Mouse (Mus musculus) kidney, postnatal 0 days (tissue): ENCODE results near the gene Sympk. TPM values are rescaled to one million over a fixed set of nuclear protein-coding genes. Genes with fewer than 3 reads are reported as not detected.

Experiments used
- ATAC-seq: fragments of 200-750 bp; cut with Nextera tagmentation; replicated peaks from 2 replicates; pipeline ENCODE4 v1.8.0; 2017; ENCODE audit warnings: low read depth, moderate number of reproducible peaks, moderate TSS enrichment, moderate library complexity; ENCODE audit not compliant: low FRiP score
- DNase-seq: peaks from one replicate; pipeline ENCODE4 v3.0.0-alpha.2; 2016; ENCODE audit warnings: low spot score
- H3K27ac ChIP-seq: fragments of 300-500 bp; sonication (generic); 2 replicates; pipeline ENCODE4 v1.5.1; 2014; ENCODE audit warnings: mild to moderate bottlenecking
- H3K27me3 ChIP-seq: fragments of 300-500 bp; sonication (generic); 2 replicates; pipeline ENCODE4 v1.6.1; 2014; ENCODE audit warnings: low read length, mixed read lengths; ENCODE audit not compliant: insufficient read depth
- H3K36me3 ChIP-seq: fragments of 300-500 bp; sonication (generic); 2 replicates; pipeline ENCODE4 v1.6.1; 2014; ENCODE audit warnings: low read length, mixed read lengths; ENCODE audit not compliant: insufficient read depth
- H3K4me1 ChIP-seq: fragments of 300-500 bp; sonication (generic); replicated peaks from 2 replicates; pipeline ENCODE4 v1.6.1; 2014; ENCODE audit warnings: antibody characterized with exemption, low read length, mixed read lengths; ENCODE audit not compliant: insufficient read depth
- H3K4me2 ChIP-seq: fragments of 300-500 bp; sonication (generic); 2 replicates; pipeline ENCODE4 v1.6.1; 2014; ENCODE audit warnings: mild to moderate bottlenecking, low read length, moderate library complexity, mixed read lengths
- H3K4me3 ChIP-seq: fragments of 300-500 bp; sonication (generic); replicated peaks from 2 replicates; pipeline ENCODE4 v1.5.1; 2014; ENCODE audit warnings: low read depth, low read length
- H3K9ac ChIP-seq: fragments of 300-500 bp; sonication (generic); 2 replicates; pipeline ENCODE4 v1.6.1; 2014; ENCODE audit warnings: low read depth, low read length
- H3K9me3 ChIP-seq: fragments of 300-500 bp; sonication (generic); replicated peaks from 2 replicates; pipeline ENCODE4 v1.6.1; 2016; ENCODE audit warnings: low read length, inconsistent platforms, mixed read lengths
- CTCF ChIP-seq: IDR thresholded peaks from 2 replicates; pipeline ENCODE4 v1.5.1; 2016; ENCODE audit warnings: antibody characterized with exemption, low read depth, mild to moderate bottlenecking, moderate library complexity
- WGBS: fragments of 180-500 bp; shearing (Covaris S2); extraction: QIAGEN DNeasy Blood & Tissue Kit; methylation state at CpG from one replicate; pipeline ENCODE4 v1.1.7; 2014; 5-methylcytosine and 5-hydroxymethylcytosine counted together
- polyA plus RNA-seq: library from polyadenylated mRNA; unstranded; fragments of >200 nt; fragmentation: Nextera tagmentation; extraction: Ambion mirVana; gene quantifications from 2 replicates; pipeline ENCODE4 v1.2.1, GENCODE M21; 2015

Sympk gene
- polyA plus RNA-seq, 1 experiment from 2014 or later, result 16.6 TPM

GRCm38 (mm10) chr7:19024581-19025255 lies 541 bp downstream of the Sympk start:
- peak overlapping the region; percentile 38; the same call in 1 of the 2 replicates for H3K27ac ChIP-seq
- DNase-seq (peak; percentile 46), ATAC-seq (peak; percentile 57)
- H3K27me3 ChIP-seq, result peaks cover 15% of the 10 kb centered on the region
- TF ChIP-seq CTCF, result no peak
- peak overlapping the region; percentile 74 for H3K4me2 ChIP-seq
- 0 out of 2 replicates have a peak, but pooled peaks cover 9% of the 10 kb centered on the region for H3K4me1 ChIP-seq
- peak overlapping the region; percentile 90 for H3K4me3 ChIP-seq
- peak overlapping the region; percentile 88 for H3K9ac ChIP-seq
- H3K9me3 ChIP-seq, result no peaks in the 10 kb centered on the region
- WGBS, result under 1% methylated on average over 29 of the region's 36 CpGs
- peaks cover 5% of the 10 kb centered on the region for H3K36me3 ChIP-seq

DNA sequence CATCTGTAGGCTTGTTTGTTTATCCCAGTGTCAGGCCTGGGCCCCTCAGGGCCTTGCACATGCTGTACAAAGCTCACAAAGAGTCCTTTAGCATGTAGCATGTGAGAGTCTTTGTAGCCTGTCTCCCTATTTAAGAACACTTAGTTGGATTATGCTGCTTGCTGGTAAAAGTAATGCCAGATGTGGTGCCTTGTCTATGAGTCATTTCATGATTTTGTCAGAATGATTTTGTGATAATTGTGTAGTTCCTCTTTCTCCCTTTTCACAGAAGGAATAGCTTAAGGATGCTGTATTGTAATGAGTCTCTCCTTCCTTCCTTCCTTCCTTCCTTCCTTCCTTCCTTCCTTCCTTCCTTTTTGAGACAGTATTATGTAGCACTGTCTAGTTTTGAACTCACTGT lies 3.9 kb downstream of the Sympk start:
- Histone ChIP-seq H3K27ac (no peak overlapping the region), H3K4me1 (0 out of 2 replicates have a peak, but pooled peaks cover 9% of the 10 kb centered on the region), H3K9me3 (no peaks in the 10 kb centered on the region), H3K36me3 (peaks cover 34% of the 10 kb centered on the region), H3K27me3 (peaks cover 7% of the 10 kb centered on the region; the same call in 1 of the 2 replicates), H3K9ac (no peak overlapping the region), H3K4me2 (no peak overlapping the region), H3K4me3 (no peak overlapping the region)
- DNase-seq (no peak), ATAC-seq (no peak)
- TF ChIP-seq CTCF, result no peak

GRCm38 (mm10) chr7:19029084-19029653 lies 5.0 kb downstream of the Sympk start:
- 62% methylated on average over 6 of the region's 6 CpGs for WGBS
- Histone ChIP-seq H3K4me2 (no peak overlapping the region), H3K4me3 (no peak overlapping the region), H3K4me1 (0 out of 2 replicates have a peak, but pooled peaks cover 9% of the 10 kb centered on the region), H3K27me3 (no peaks in the 10 kb centered on the region), H3K9me3 (no peaks in the 10 kb centered on the region), H3K27ac (no peak overlapping the region), H3K36me3 (peaks cover 40% of the 10 kb centered on the region), H3K9ac (no peak overlapping the region)
- peak; percentile 55 for ATAC-seq
- peak; percentile 70 for DNase-seq
- TF ChIP-seq CTCF, result peak; percentile 76

GRCm38 (mm10) chr7:19031641-19032040 lies 7.5 kb downstream of the Sympk start:
- no peak overlapping the region for H3K4me3 ChIP-seq
- H3K27me3 ChIP-seq, result no peaks in the 10 kb centered on the region
- DNase-seq (no peak), ATAC-seq (no peak; the same call in 1 of the 2 replicates)
- TF ChIP-seq CTCF, result no peak
- no peak overlapping the region for H3K27ac ChIP-seq
- no peak overlapping the region for H3K9ac ChIP-seq
- no peaks in the 10 kb centered on the region for H3K9me3 ChIP-seq
- WGBS, result 85% methylated on average over 4 of the region's 4 CpGs
- no peak overlapping the region for H3K4me2 ChIP-seq
- H3K4me1 ChIP-seq, result no peaks in the 10 kb centered on the region
- H3K36me3 ChIP-seq, result peaks cover 64% of the 10 kb centered on the region

- no peak for DNase-seq
- ATAC-seq, result no peak
Measured at GRCm38 (mm10) chr7:19044616-19045015, 20.4 kb downstream of the Sympk start.

DNA sequence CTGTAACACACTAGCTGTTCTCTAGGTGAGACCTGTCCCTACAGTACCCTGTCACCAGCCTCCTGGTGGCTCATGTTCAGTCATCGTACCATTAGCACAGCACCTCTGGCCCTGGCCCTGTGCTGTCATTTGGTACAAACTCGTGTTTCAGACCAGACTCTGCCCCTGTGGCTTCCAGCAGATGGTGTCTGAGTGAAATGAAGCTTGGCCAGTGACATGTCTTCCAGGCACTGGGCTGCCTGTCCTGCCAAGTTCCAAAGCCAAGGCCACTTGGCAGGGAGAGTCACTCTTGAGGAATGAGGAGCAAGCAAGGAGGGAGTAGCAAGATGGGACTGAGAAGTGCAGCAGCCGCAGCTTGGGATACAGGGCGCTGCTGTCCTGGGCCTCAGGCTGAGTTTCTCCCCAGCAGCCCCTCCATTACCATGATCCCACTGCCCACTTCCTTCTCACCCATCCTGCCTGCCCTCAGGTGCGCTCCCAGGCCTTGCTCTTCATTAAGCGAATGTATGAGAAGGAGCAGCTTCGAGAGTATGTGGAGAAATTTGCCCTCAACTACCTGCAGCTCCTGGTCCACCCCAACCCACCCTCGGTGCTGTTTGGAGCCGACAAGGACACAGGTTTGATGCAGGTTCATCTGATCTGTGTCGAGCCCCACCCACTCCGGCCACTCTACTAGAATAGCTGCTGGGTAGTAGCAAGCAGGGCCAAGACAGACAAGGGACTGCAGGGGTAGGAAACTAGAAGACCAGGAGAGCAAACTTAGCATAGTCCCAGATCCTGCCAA lies 22.3 kb downstream of the Sympk start:
- H3K27me3 ChIP-seq, result no peaks in the 10 kb centered on the region
- H3K9ac ChIP-seq, result no peak overlapping the region
- no peaks in the 10 kb centered on the region for H3K9me3 ChIP-seq
- ATAC-seq (no peak), DNase-seq (no peak)
- no peak for TF ChIP-seq CTCF
- WGBS, result 91% methylated on average over 11 of the region's 11 CpGs
- no peak overlapping the region for H3K4me2 ChIP-seq
- no peak overlapping the region for H3K27ac ChIP-seq
- no peak overlapping the region for H3K4me3 ChIP-seq
- H3K36me3 ChIP-seq, result peaks cover 87% of the 10 kb centered on the region
- H3K4me1 ChIP-seq, result no peaks in the 10 kb centered on the region

More at GRCm38 (mm10) chr7:19044616-19045015, 20.4 kb downstream of the Sympk start:
- Histone ChIP-seq H3K9me3 (no peaks in the 10 kb centered on the region), H3K4me1 (no peaks in the 10 kb centered on the region), H3K4me2 (no peak overlapping the region), H3K36me3 (peaks cover 91% of the 10 kb centered on the region), H3K9ac (no peak overlapping the region), H3K4me3 (no peak overlapping the region), H3K27ac (no peak overlapping the region), H3K27me3 (no peaks in the 10 kb centered on the region)
- 96% methylated on average over 6 of the region's 6 CpGs for WGBS
- no peak for TF ChIP-seq CTCF
